Mouse (Mus musculus): ENCODE results near the gene Rpp30.

Rpp30 gene

GRCm38 (mm10) chr19:36128440-36128839, 44.9 kb downstream of the Rpp30 start:
- DNase-seq (ENCODE audit: extremely low read depth, low read depth, low spot score): no peak

GRCm38 (mm10) chr19:36129213-36129612, 45.7 kb downstream of the Rpp30 start:
- DNase-seq (ENCODE audit: extremely low read depth, low read depth, low spot score): no peak

- DNase-seq (ENCODE audit: extremely low read depth, low read depth, low spot score): no peak
Measured at GRCm38 (mm10) chr19:36129643-36130042, 46.1 kb downstream of the Rpp30 start.

- DNase-seq (ENCODE audit: extremely low read depth, low read depth, low spot score): no peak
Measured at GRCm38 (mm10) chr19:36130181-36130580, 46.7 kb downstream of the Rpp30 start.

- DNase-seq (ENCODE audit: extremely low read depth, low read depth, low spot score): no peak
Measured at GRCm38 (mm10) chr19:36131990-36132389, 48.5 kb downstream of the Rpp30 start.

- no peak for DNase-seq (ENCODE audit: extremely low read depth, low read depth, low spot score)
Measured at GRCm38 (mm10) chr19:36133064-36133463, 49.5 kb downstream of the Rpp30 start.

- DNase-seq (ENCODE audit: extremely low read depth, low read depth, low spot score): no peak
Measured at GRCm38 (mm10) chr19:36133731-36134130, 50.2 kb downstream of the Rpp30 start.

- no peak for DNase-seq (ENCODE audit: extremely low read depth, low read depth, low spot score)
Measured at GRCm38 (mm10) chr19:36143571-36143970, 60.1 kb downstream of the Rpp30 start.

- no peak for DNase-seq (ENCODE audit: extremely low read depth, low read depth, low spot score)
Measured at GRCm38 (mm10) chr19:36148578-36148977, 65.1 kb downstream of the Rpp30 start.

- no peak for DNase-seq (ENCODE audit: extremely low read depth, low read depth, low spot score)
Measured at GRCm38 (mm10) chr19:36150241-36151007, 66.9 kb downstream of the Rpp30 start.
